Mouse (Mus musculus) liver, embryonic 11.5 days (tissue): ENCODE results near the gene Fmnl2. TPM values are rescaled to one million over a fixed set of nuclear protein-coding genes. Genes with fewer than 3 reads are reported as not detected.

Experiments used
- ATAC-seq: fragments of 200-750 bp; cut with Nextera tagmentation; replicated peaks from 2 replicates; pipeline ENCODE4 v1.8.0; 2017; ENCODE audit warnings: moderate number of reproducible peaks, mild to moderate bottlenecking, moderate TSS enrichment, moderate library complexity; ENCODE audit not compliant: low FRiP score
- DNase-seq: peaks from one replicate; pipeline ENCODE4 v3.0.0-alpha.2; 2017; ENCODE audit warnings: low spot score
- H3K27ac ChIP-seq: fragments of 300-500 bp; sonication (generic); 2 replicates; pipeline ENCODE4 v1.5.1; 2014; ENCODE audit warnings: mild to moderate bottlenecking, low read depth, low read length, control low read depth
- H3K27me3 ChIP-seq: fragments of 300-500 bp; sonication (generic); replicated peaks from 2 replicates; pipeline ENCODE4 v1.6.1; 2014; ENCODE audit warnings: low read length, mixed read lengths; ENCODE audit not compliant: control insufficient read depth, insufficient read depth
- H3K36me3 ChIP-seq: fragments of 300-500 bp; sonication (generic); 2 replicates; pipeline ENCODE4 v1.6.1; 2014; ENCODE audit warnings: mild to moderate bottlenecking, low read length, moderate library complexity, mixed read lengths; ENCODE audit not compliant: control insufficient read depth, insufficient read depth
- H3K4me1 ChIP-seq: fragments of 300-500 bp; sonication (generic); replicated peaks from 2 replicates; pipeline ENCODE4 v1.6.1; 2014; ENCODE audit warnings: low read length, mixed read lengths; ENCODE audit not compliant: control insufficient read depth, insufficient read depth
- H3K4me2 ChIP-seq: fragments of 300-500 bp; sonication (generic); 2 replicates; pipeline ENCODE4 v1.6.1; 2014; ENCODE audit warnings: mild to moderate bottlenecking, control low read depth, moderate library complexity
- H3K4me3 ChIP-seq: fragments of 300-500 bp; sonication (generic); 2 replicates; pipeline ENCODE4 v1.5.1; 2014; ENCODE audit warnings: low read depth, low read length, control low read depth
- H3K9ac ChIP-seq: fragments of 300-500 bp; sonication (generic); 2 replicates; pipeline ENCODE4 v1.6.1; 2014; ENCODE audit warnings: low read depth, low read length, control low read depth
- H3K9me3 ChIP-seq: fragments of 300-500 bp; sonication (generic); 2 replicates; pipeline ENCODE4 v1.6.1; 2016; ENCODE audit warnings: low read length, inconsistent platforms, mixed read lengths; ENCODE audit not compliant: control insufficient read depth
- WGBS: fragments of 180-500 bp; shearing (Covaris S2); extraction: QIAGEN DNeasy Blood & Tissue Kit; methylation state at CpG from one replicate; pipeline ENCODE4 v1.1.7; 2014; 5-methylcytosine and 5-hydroxymethylcytosine counted together
- polyA plus RNA-seq: library from polyadenylated mRNA; unstranded; fragments of >200 nt; fragmentation: Nextera tagmentation; extraction: Ambion mirVana; gene quantifications from 2 replicates; pipeline ENCODE4 v1.2.1, GENCODE M21; 2014

The Fmnl2 gene
- polyA plus RNA-seq, 1 experiment from 2014 or later: 1.5 TPM

DNA sequence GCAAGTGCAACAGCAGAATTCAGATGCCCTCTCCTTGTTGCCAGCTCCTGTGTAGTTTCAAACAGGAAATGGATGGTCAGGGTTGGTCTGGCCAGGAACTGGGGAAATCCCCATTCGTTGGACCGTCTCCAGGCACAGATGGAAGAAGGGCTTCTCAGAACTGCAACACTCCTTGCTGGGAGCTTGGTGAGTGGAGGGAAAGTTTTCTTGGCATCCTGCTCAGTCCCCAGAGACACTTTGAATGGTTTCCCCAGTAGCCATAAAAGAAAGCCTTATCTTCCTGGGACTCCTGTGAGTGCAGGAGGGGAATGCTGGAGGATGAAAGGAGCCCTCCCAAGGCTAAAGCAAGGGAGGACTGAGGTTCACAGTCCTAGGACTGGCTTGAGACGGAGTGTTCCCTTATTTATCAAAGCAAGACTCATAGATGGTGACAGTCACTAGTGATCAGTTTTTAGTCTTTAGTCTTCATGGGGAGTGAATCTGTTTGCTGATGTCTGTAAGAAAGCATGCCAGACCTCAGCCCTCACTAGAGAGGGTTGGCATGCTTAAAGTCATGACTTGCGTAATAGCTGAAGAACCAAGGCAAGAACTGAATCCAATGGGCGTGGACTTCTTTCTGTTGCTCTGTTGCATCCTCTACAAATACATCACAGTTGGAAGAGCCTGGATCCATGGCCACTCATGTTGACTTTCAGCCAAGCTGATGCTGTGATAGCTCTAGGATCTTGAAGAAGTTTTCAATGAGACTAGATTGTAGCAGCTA lies 72.6 kb downstream of the Fmnl2 start:
- ATAC-seq (no peak), DNase-seq (no peak)
- no peaks in the 10 kb centered on the region; the same call in 1 of the 2 replicates for H3K4me1 ChIP-seq
- 74% methylated on average over 5 of the region's 5 CpGs for WGBS
- no peak overlapping the region for H3K4me3 ChIP-seq
- no peaks in the 10 kb centered on the region for H3K9me3 ChIP-seq
- no peaks in the 10 kb centered on the region for H3K36me3 ChIP-seq
- no peak overlapping the region for H3K4me2 ChIP-seq
- H3K27me3 ChIP-seq: no peaks in the 10 kb centered on the region
- no peak overlapping the region for H3K27ac ChIP-seq
- H3K9ac ChIP-seq: no peak overlapping the region

- Histone ChIP-seq H3K9me3 (no peaks in the 10 kb centered on the region), H3K4me2 (no peak overlapping the region), H3K9ac (no peak overlapping the region), H3K4me3 (no peak overlapping the region), H3K36me3 (no peaks in the 10 kb centered on the region), H3K4me1 (no peaks in the 10 kb centered on the region; the same call in 1 of the 2 replicates), H3K27ac (no peak overlapping the region), H3K27me3 (no peaks in the 10 kb centered on the region)
- DNase-seq: no peak
- 79% methylated on average over 2 of the region's 2 CpGs for WGBS
- no peak for ATAC-seq
These were observed 73.7 kb downstream of the Fmnl2 start for GRCm38 (mm10) chr2:52931315-52931714.

- no peak overlapping the region for H3K4me2 ChIP-seq
- DNase-seq (no peak), ATAC-seq (no peak)
- no peaks in the 10 kb centered on the region for H3K27me3 ChIP-seq
- 79% methylated on average over 6 of the region's 6 CpGs for WGBS
- no peaks in the 10 kb centered on the region for H3K4me1 ChIP-seq
- H3K36me3 ChIP-seq: no peaks in the 10 kb centered on the region
- H3K4me3 ChIP-seq: no peak overlapping the region
- no peak overlapping the region for H3K9ac ChIP-seq
- no peak overlapping the region for H3K27ac ChIP-seq
- H3K9me3 ChIP-seq: no peaks in the 10 kb centered on the region
These were observed 78.2 kb downstream of the Fmnl2 start for GRCm38 (mm10) chr2:52935906-52936305.

GRCm38 (mm10) chr2:52938351-52939074 lies 80.9 kb downstream of the Fmnl2 start:
- no peak for DNase-seq
- no peaks in the 10 kb centered on the region for H3K4me1 ChIP-seq
- no peak overlapping the region for H3K27ac ChIP-seq
- H3K9ac ChIP-seq: no peak overlapping the region
- H3K9me3 ChIP-seq: no peaks in the 10 kb centered on the region
- H3K27me3 ChIP-seq: no peaks in the 10 kb centered on the region
- H3K36me3 ChIP-seq: no peaks in the 10 kb centered on the region
- no peak overlapping the region for H3K4me3 ChIP-seq
- no peak overlapping the region for H3K4me2 ChIP-seq
- ATAC-seq: no peak
- 25% methylated on average over 6 of the region's 6 CpGs for WGBS

DNA sequence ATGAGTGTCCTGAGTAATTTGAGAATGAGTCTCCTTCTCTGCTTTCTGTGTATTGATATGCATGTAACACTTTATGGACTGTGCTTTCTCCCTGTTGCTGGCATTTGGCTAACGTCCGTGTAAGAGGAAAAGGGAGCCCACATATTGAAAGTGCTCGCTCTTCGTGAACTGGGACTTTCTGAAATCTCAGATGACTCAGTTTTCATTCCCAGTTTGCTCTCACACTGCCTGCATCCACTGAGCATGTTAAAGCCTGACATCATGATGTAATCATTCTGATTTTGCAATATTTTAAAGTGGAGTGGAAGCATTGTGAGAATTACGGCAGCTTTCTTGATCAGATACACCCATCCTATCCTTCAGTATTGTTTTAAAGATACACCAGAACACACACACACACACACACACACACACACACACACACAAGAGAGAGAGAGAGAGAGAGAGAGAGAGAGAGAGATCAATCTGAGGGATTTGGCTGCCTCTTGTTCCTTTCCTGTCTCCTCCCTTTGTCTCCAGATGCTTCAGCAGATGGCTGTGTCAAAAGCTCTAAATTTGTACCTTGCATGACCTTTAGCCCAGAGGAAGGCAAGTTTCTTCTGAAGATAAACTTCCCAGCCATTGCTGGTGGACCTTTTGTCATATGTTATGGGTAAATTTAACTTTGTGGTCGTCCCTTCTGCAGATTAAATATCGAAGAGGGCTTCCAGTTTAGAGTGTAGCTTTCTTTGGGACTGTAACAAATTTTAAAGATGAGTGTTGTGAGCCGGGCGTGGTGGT lies 86.2 kb downstream of the Fmnl2 start:
- H3K4me2 ChIP-seq: no peak overlapping the region
- DNase-seq (no peak), ATAC-seq (no peak)
- H3K36me3 ChIP-seq: no peaks in the 10 kb centered on the region
- WGBS: 61% methylated on average over 9 of the region's 9 CpGs
- no peak overlapping the region for H3K4me3 ChIP-seq
- no peaks in the 10 kb centered on the region for H3K27me3 ChIP-seq
- no peaks in the 10 kb centered on the region for H3K4me1 ChIP-seq
- H3K27ac ChIP-seq: no peak overlapping the region
- H3K9ac ChIP-seq: no peak overlapping the region
- H3K9me3 ChIP-seq: no peaks in the 10 kb centered on the region

GRCm38 (mm10) chr2:52944594-52944993 lies 86.9 kb downstream of the Fmnl2 start:
- DNase-seq: no peak
- 81% methylated on average over 5 of the region's 5 CpGs for WGBS
- Histone ChIP-seq H3K27ac (no peak overlapping the region), H3K4me3 (no peak overlapping the region), H3K9me3 (no peaks in the 10 kb centered on the region), H3K9ac (no peak overlapping the region), H3K27me3 (no peaks in the 10 kb centered on the region), H3K4me1 (no peaks in the 10 kb centered on the region), H3K36me3 (no peaks in the 10 kb centered on the region), H3K4me2 (no peak overlapping the region)
- no peak for ATAC-seq

- Histone ChIP-seq H3K9ac (no peak overlapping the region), H3K9me3 (no peaks in the 10 kb centered on the region), H3K4me1 (no peaks in the 10 kb centered on the region), H3K4me3 (no peak overlapping the region), H3K4me2 (no peak overlapping the region), H3K27ac (no peak overlapping the region), H3K27me3 (no peaks in the 10 kb centered on the region), H3K36me3 (no peaks in the 10 kb centered on the region)
- no peak for ATAC-seq
- no peak for DNase-seq
- 84% methylated on average over 2 of the region's 2 CpGs for WGBS
These were observed 88.4 kb downstream of the Fmnl2 start for GRCm38 (mm10) chr2:52946074-52946473.

DNA sequence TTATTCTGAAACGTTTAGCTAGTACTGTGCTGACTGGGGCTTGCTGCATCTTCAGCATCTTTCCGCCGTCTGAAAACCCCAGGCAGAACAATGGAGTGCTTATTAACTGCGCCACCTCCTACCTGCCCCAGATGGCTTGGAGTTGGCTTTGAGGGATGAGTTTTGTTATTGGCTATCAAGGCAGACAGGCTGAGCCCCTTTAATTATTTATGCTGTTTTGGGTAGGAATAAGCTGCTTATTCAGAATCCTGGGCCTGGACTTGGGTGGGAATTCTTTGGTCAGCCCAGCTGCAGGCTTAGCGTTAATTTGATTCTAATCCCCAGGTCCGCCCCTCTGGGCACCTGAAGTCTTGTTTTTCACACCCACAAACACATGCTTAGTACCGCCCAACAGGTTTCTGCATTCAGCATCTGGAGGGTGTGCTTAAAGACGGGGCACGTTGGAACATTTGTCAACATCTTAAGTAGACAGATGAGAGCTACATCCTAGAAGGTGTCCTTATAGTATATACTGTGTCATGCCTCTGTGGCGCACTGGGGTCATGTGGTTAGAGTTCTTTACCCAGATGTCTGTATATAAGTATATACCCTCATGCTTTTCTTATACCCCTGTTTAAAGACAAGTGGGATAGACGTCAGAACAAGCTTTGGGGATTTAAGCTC lies 89.0 kb downstream of the Fmnl2 start:
- WGBS: 74% methylated on average over 11 of the region's 11 CpGs
- Histone ChIP-seq H3K27me3 (no peaks in the 10 kb centered on the region), H3K4me1 (no peaks in the 10 kb centered on the region; the same call in 1 of the 2 replicates), H3K36me3 (no peaks in the 10 kb centered on the region), H3K4me3 (no peak overlapping the region), H3K4me2 (no peak overlapping the region), H3K9me3 (no peaks in the 10 kb centered on the region), H3K27ac (no peak overlapping the region), H3K9ac (no peak overlapping the region)
- DNase-seq (no peak), ATAC-seq (no peak)
